Mouse (Mus musculus) brain, embryonic 14.5 days (tissue): Measurements from ENCODE around the gene 1700093K21Rik.
"Not testable (repeated sequence)": the region's sequence is repeated elsewhere in the genome, so short reads cannot be mapped to it uniquely, and the experiment has no call there.

Experiments
- CTCF ChIP-seq: fragments of 200-500 bp; IDR thresholded peaks from 2 replicates; pipeline ENCODE4 v1.5.1; 2012; ENCODE audit warnings: inconsistent platforms, mild to moderate bottlenecking, moderate library complexity, borderline replicate concordance; ENCODE audit not compliant: insufficient read depth, insufficient read length; ENCODE audit errors: extremely low read depth
- POLR2A ChIP-seq: fragments of 200-500 bp; IDR thresholded peaks from 2 replicates; pipeline ENCODE4 v1.6.1; 2012; ENCODE audit warnings: mild to moderate bottlenecking, inconsistent platforms, borderline replicate concordance; ENCODE audit not compliant: poor library complexity, insufficient read depth, insufficient read length, severe bottlenecking; ENCODE audit errors: extremely low read depth

DNA sequence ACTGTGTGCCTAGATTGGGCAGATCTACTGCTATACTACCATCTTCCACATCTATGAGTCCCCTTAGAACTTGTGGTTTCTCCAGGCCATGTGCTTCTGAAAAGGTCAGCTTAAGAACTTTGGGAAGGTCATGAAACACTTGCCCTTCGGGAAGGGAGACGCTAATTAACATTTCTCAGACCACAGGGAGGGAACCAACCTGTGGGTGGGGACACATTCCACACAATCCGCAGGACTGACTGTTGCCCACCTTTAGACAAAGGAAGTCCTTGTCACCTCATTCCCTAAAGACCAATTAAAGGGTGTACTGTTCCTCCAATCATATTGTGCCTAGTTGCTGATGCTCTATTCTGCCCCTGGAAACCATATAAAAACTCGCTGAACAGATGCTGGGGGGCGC is 16.2 kb downstream of the 1700093K21Rik start:
- not testable (repeated sequence) for TF ChIP-seq CTCF, POLR2A
